In genomic region chr13:113055826-113056225, GRCm38 (mm10) we compare ENCODE assay signal across 11 mouse cellular contexts. TPM values are rescaled to one million over a fixed set of nuclear protein-coding genes. Genes with fewer than 3 reads are reported as not detected.
DNase-seq lines count a peak whose midpoint lies in the region; ATAC-seq and TF ChIP-seq lines count a peak whose summit lies in the region.
"Had no signal": no experiment of that assay in that cellular context is flagged by ENCODE, and none has a peak within 500 bp of the region (broad histone marks: within the 10 kb centered on the region; RNA-seq: fewer than 3 reads in every experiment).

No protein-coding gene starts in this region.

- peak; percentile 61 for TF ChIP-seq CTCF in intestine, postnatal 0 days (IDR thresholded peaks at IDR 0.05; ENCODE audit: low read depth)

- no peak overlapping the region for H3K4me2 ChIP-seq in intestine, postnatal 0 days (replicated peaks; ENCODE audit: low read depth)
- no peak overlapping the region for H3K4me2 ChIP-seq in intestine, embryonic 15.5 days (replicated peaks)
- H3K4me2 ChIP-seq in midbrain, embryonic 16.5 days (ENCODE audit: low read length) = no peak overlapping the region

- H3K27ac ChIP-seq in intestine, postnatal 0 days (ENCODE audit: low read depth, low read length) = no peak overlapping the region
- H3K27ac ChIP-seq in intestine, embryonic 15.5 days = no peak overlapping the region
- H3K27ac ChIP-seq in midbrain, embryonic 16.5 days (ENCODE audit: low read length) = no peak overlapping the region

- WGBS in intestine, postnatal 0 days = 40% methylated on average over 8 of the region's 8 CpGs
- WGBS in intestine, embryonic 15.5 days = 38% methylated on average over 8 of the region's 8 CpGs
- WGBS in midbrain, embryonic 16.5 days = 39% methylated on average over 8 of the region's 8 CpGs

- no peaks in the 10 kb centered on the region for H3K4me1 ChIP-seq in intestine, postnatal 0 days (replicated peaks; ENCODE audit: control insufficient read depth, insufficient read depth, low read length)
- H3K4me1 ChIP-seq in intestine, embryonic 15.5 days (replicated peaks) = no peaks in the 10 kb centered on the region
- no peaks in the 10 kb centered on the region for H3K4me1 ChIP-seq in midbrain, embryonic 16.5 days (ENCODE audit: control insufficient read depth, insufficient read depth, low read length)

- H3K4me3 ChIP-seq in intestine, postnatal 0 days (ENCODE audit: low read depth, low read length) = no peak overlapping the region
- H3K4me3 ChIP-seq in intestine, embryonic 15.5 days (replicated peaks) = no peak overlapping the region
- no peak overlapping the region for H3K4me3 ChIP-seq in midbrain, embryonic 16.5 days (ENCODE audit: low read depth, low read length)

- no peak for ATAC-seq in intestine, postnatal 0 days
- ATAC-seq in intestine, embryonic 15.5 days = no peak
- 0 out of 2 replicates have a peak, but pooled peaks have one; percentile 32 for ATAC-seq in midbrain, embryonic 16.5 days
- ATAC-seq: intestine, embryonic 16.5 days had no signal

- no peaks in the 10 kb centered on the region for H3K36me3 ChIP-seq in intestine, postnatal 0 days (ENCODE audit: control insufficient read depth, insufficient read depth)
- H3K36me3 ChIP-seq in intestine, embryonic 15.5 days = no peaks in the 10 kb centered on the region
- H3K36me3 ChIP-seq in midbrain, embryonic 16.5 days (ENCODE audit: control insufficient read depth, insufficient read depth, low read length) = no peaks in the 10 kb centered on the region
- H3K36me3 ChIP-seq: G1E had no signal

- no peak overlapping the region for H3K9ac ChIP-seq in intestine, postnatal 0 days (ENCODE audit: low read depth, low read length)
- H3K9ac ChIP-seq in intestine, embryonic 15.5 days = no peak overlapping the region
- H3K9ac ChIP-seq in midbrain, embryonic 16.5 days (ENCODE audit: low read depth, low read length) = no peak overlapping the region

- DNase-seq in lung, postnatal 10 days = peak; percentile 41
- DNase-seq in lung, postnatal 14 days = no peak
- peak; percentile 40 for DNase-seq in embryo, embryonic 10.5 days (ENCODE audit: low spot score)
- no peak for DNase-seq in T-cell, adult 2 months (ENCODE audit: low spot score)
- DNase-seq: adrenal gland, adult 2 months; cerebellum, adult 18-20 months had no signal

- H3K27me3 ChIP-seq in intestine, postnatal 0 days (replicated peaks; ENCODE audit: control insufficient read depth, insufficient read depth, low read length) = no peaks in the 10 kb centered on the region
- no peaks in the 10 kb centered on the region for H3K27me3 ChIP-seq in intestine, embryonic 15.5 days (replicated peaks)
- no peaks in the 10 kb centered on the region for H3K27me3 ChIP-seq in midbrain, embryonic 16.5 days (ENCODE audit: control insufficient read depth, insufficient read depth, low read depth, low read length)

- H3K9me3 ChIP-seq in intestine, postnatal 0 days (ENCODE audit: control insufficient read depth) = no peaks in the 10 kb centered on the region
- H3K9me3 ChIP-seq in intestine, embryonic 15.5 days = no peaks in the 10 kb centered on the region
- no peaks in the 10 kb centered on the region for H3K9me3 ChIP-seq in midbrain, embryonic 16.5 days (replicated peaks; ENCODE audit: control insufficient read depth, low read length, poor library complexity, severe bottlenecking)

RNA-seq across cellular contexts. Expression of gene Gpx8, which starts 9.6 kb away (rescaled TPM):
- 50.4 and 51.7 TPM in 2 replicates for polyA plus RNA-seq in intestine, postnatal 0 days (2015; fragmentation: Nextera tagmentation; extraction: Ambion mirVana)
- 106 and 119 TPM in 2 replicates for polyA plus RNA-seq in intestine, embryonic 15.5 days (2015; fragmentation: Nextera tagmentation; extraction: Ambion mirVana)
- 38.4 and 40.5 TPM in 2 replicates for polyA plus RNA-seq in midbrain, embryonic 16.5 days (2015; fragmentation: Nextera tagmentation; extraction: Ambion mirVana)
- polyA plus RNA-seq: G1E had no signal

RNA-seq across cellular contexts. Expression of gene Cdc20b, which starts 20.9 kb away (rescaled TPM):
- not detected in 2 replicates for polyA plus RNA-seq in intestine, postnatal 0 days (2015; fragmentation: Nextera tagmentation; extraction: Ambion mirVana)
- polyA plus RNA-seq in intestine, embryonic 15.5 days (2015; fragmentation: Nextera tagmentation; extraction: Ambion mirVana) = not detected in 2 replicates
- 0.51 and 0.55 TPM in 2 replicates for polyA plus RNA-seq in midbrain, embryonic 16.5 days (2015; fragmentation: Nextera tagmentation; extraction: Ambion mirVana)
- polyA plus RNA-seq: adrenal gland, adult 2 months; G1E; intestine, embryonic 16.5 days had no signal

RNA-seq across cellular contexts. Expression of gene Gzma, which starts 45.0 kb away (rescaled TPM):
- 4.2 and 4.9 TPM in 2 replicates for polyA plus RNA-seq in intestine, postnatal 0 days (2015; fragmentation: Nextera tagmentation; extraction: Ambion mirVana)
- 2.4 and 2.7 TPM in 2 replicates for polyA plus RNA-seq in intestine, embryonic 15.5 days (2015; fragmentation: Nextera tagmentation; extraction: Ambion mirVana)
- not detected in 2 replicates for polyA plus RNA-seq in midbrain, embryonic 16.5 days (2015; fragmentation: Nextera tagmentation; extraction: Ambion mirVana)
- polyA plus RNA-seq: G1E had no signal

Comparison
In these comparisons a context has a peak if more than half of its experiments do, and no peak if none do; other contexts are left out.
1. DNase-seq: peak in lung, postnatal 10 days (single experiment) and embryo, embryonic 10.5 days (single experiment); none in lung, postnatal 14 days (single experiment) and T-cell, adult 2 months (single experiment).